Mouse (Mus musculus) myocyte (in vitro differentiated cells): ENCODE data around the gene Kif1b.

Experiments used
- E2F4 ChIP-seq: IDR thresholded peaks from one replicate; pipeline ENCODE4 v1.6.1; 2011; ENCODE audit warnings: mild to moderate bottlenecking, control low read depth, moderate library complexity; ENCODE audit not compliant: insufficient read depth
- MYOD1 ChIP-seq, 3 experiments: IDR thresholded peaks; one replicate each; pipeline ENCODE4 v1.6.1; 2011; ENCODE audit warnings: control low read depth in 2 of 3, low read depth in 2 of 3, mild to moderate bottlenecking in 2 of 3, moderate library complexity in 1 of 3; ENCODE audit not compliant: insufficient read length in 2 of 3, control insufficient read depth in 1 of 3
- MYOG ChIP-seq, 3 experiments: IDR thresholded peaks; one replicate each; pipeline ENCODE4 v1.6.1; 2011; ENCODE audit warnings: control low read depth in 2 of 3, low read depth in 2 of 3, mild to moderate bottlenecking in 2 of 3; ENCODE audit not compliant: insufficient read length in 2 of 3, control insufficient read depth in 1 of 3, insufficient read depth in 1 of 3
- POLR2A ChIP-seq: IDR thresholded peaks from one replicate; pipeline ENCODE4 v1.6.1; 2011; ENCODE audit warnings: low read depth, mild to moderate bottlenecking, control low read depth, moderate library complexity; ENCODE audit not compliant: insufficient read length
- TCF12 ChIP-seq: IDR thresholded peaks from one replicate; pipeline ENCODE4 v1.6.1; 2011; ENCODE audit warnings: mild to moderate bottlenecking, control low read depth; ENCODE audit not compliant: poor library complexity, insufficient read depth, severe bottlenecking
- USF1 ChIP-seq: IDR thresholded peaks from one replicate; pipeline ENCODE4 v1.6.1; 2011; ENCODE audit warnings: low read depth, mild to moderate bottlenecking, control low read depth, moderate library complexity

DNA sequence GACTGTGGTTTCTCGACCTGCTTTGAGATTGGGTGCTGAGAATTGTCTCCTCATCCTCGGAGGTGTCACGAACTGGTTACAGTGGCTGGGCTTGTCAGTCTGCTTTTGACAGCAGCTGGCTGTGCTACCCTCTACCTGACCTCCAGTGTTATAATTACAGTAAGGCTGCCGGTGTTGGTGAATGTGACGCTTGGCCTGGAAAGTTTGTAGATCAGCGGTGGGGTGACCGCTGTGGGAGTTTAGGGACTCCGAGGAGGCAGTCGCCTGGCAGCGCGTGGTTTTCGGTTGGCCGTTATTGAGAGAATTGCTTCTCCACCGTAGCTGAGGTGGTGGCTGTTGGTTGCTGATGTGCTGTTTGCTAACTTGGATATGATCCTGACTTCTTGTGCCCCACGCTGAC is 70.5 kb downstream of the Kif1b start:
- TF ChIP-seq MYOD1 (IDR thresholded peaks at IDR 0.05; ENCODE audit: control insufficient read depth in 1 of 3, insufficient read length in 2 of 3, low read depth in 2 of 3) (no peak), POLR2A (no peak), E2F4 (no peak), MYOG (IDR thresholded peaks at IDR 0.05; ENCODE audit: control insufficient read depth in 1 of 3, insufficient read depth in 1 of 3, insufficient read length in 2 of 3, low read depth in 2 of 3) (no peak), USF1 (no peak), TCF12 (no peak)
